Mouse (Mus musculus) heart, embryonic 12.5 days (tissue): ENCODE results near the gene Syn3. TPM values are rescaled to one million over a fixed set of nuclear protein-coding genes. Genes with fewer than 3 reads are reported as not detected.

Experiments used
- ATAC-seq: fragments of 200-750 bp; cut with Nextera tagmentation; 2 replicates; pipeline ENCODE4 v1.8.0; 2017; ENCODE audit warnings: moderate TSS enrichment, moderate library complexity; ENCODE audit not compliant: insufficient number of reproducible peaks, low FRiP score
- H3K27ac ChIP-seq: fragments of 300-500 bp; sonication (generic); 2 replicates; pipeline ENCODE4 v1.5.1; 2016; ENCODE audit warnings: mild to moderate bottlenecking, moderate library complexity; ENCODE audit not compliant: poor library complexity, severe bottlenecking
- H3K27me3 ChIP-seq: fragments of 300-500 bp; sonication (generic); replicated peaks from 2 replicates; pipeline ENCODE4 v1.6.1; 2016; ENCODE audit warnings: mild to moderate bottlenecking, moderate library complexity
- H3K36me3 ChIP-seq: fragments of 300-500 bp; sonication (generic); 2 replicates; pipeline ENCODE4 v1.6.1; 2016; ENCODE audit warnings: mild to moderate bottlenecking, moderate library complexity
- H3K4me1 ChIP-seq: fragments of 300-500 bp; sonication (generic); replicated peaks from 2 replicates; pipeline ENCODE4 v1.6.1; 2016; ENCODE audit warnings: mild to moderate bottlenecking
- H3K4me2 ChIP-seq: fragments of 300-500 bp; sonication (generic); 2 replicates; pipeline ENCODE4 v1.6.1; 2016; ENCODE audit warnings: mild to moderate bottlenecking, moderate library complexity
- H3K4me3 ChIP-seq: fragments of 300-500 bp; sonication (generic); 2 replicates; pipeline ENCODE4 v1.5.1; 2016; ENCODE audit warnings: mild to moderate bottlenecking
- H3K9ac ChIP-seq: fragments of 300-500 bp; sonication (generic); 2 replicates; pipeline ENCODE4 v1.6.1; 2016; ENCODE audit warnings: mild to moderate bottlenecking, moderate library complexity
- H3K9me3 ChIP-seq: fragments of 300-500 bp; sonication (generic); replicated peaks from 2 replicates; pipeline ENCODE4 v1.6.1; 2016; ENCODE audit warnings: mild to moderate bottlenecking, moderate library complexity
- WGBS: fragments of 180-500 bp; shearing (Covaris S2); methylation state at CpG from one replicate; pipeline ENCODE4 v1.1.7; 2016; 5-methylcytosine and 5-hydroxymethylcytosine counted together
- polyA plus RNA-seq: library from polyadenylated mRNA; unstranded; fragments of >200 nt; fragmentation: Nextera tagmentation; extraction: Ambion mirVana; gene quantifications from 2 replicates; pipeline ENCODE4 v1.2.1, GENCODE M21; 2016

Gene Syn3
- polyA plus RNA-seq, 1 experiment from 2014 or later: 1.5 TPM

DNA sequence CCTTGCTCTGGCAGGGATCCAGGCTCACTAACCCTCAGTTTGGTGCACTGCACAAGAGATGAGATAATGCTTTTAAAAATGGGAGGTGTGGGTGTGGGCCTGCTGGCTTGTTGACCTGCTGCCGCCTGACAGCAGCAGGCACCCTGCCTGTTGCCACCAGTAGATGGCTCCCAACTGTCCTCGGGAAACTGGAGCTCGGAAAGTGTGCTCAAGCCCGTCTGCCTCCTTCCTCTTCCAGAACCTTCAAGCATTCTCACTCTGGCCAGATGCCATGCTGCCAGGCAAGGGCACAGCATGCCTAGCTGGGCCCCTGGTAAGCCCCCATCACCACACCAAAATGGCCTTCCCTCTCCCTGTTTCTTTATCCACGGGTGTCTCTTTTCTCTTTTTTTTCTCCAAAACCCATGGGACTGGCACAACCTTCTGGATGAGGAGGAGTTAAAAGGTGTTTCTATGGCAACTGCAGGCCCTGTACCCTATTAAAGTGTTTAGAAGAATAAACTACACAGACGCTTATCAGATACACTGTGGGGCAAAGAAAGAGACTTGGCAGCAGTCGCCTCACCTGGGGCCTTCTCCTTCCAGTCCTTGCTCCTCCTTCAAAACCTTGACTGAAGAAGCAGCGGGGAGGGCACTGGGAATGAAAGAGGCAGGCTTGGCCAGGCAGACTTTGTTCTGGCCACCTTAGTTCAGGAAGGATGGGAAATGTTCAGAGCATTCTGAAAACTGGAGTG, 195.8 kb downstream of the Syn3 start:
- Histone ChIP-seq H3K4me1 (peaks cover 33% of the 10 kb centered on the region), H3K9ac (peak overlapping the region; percentile 63), H3K4me2 (peak overlapping the region; percentile 95), H3K4me3 (peak overlapping the region; percentile 83), H3K27me3 (no peaks in the 10 kb centered on the region), H3K36me3 (peaks cover 19% of the 10 kb centered on the region), H3K9me3 (no peaks in the 10 kb centered on the region), H3K27ac (peak overlapping the region; percentile 87)
- WGBS: 21% methylated on average over 8 of the region's 8 CpGs
- ATAC-seq: peak; percentile 61

DNA sequence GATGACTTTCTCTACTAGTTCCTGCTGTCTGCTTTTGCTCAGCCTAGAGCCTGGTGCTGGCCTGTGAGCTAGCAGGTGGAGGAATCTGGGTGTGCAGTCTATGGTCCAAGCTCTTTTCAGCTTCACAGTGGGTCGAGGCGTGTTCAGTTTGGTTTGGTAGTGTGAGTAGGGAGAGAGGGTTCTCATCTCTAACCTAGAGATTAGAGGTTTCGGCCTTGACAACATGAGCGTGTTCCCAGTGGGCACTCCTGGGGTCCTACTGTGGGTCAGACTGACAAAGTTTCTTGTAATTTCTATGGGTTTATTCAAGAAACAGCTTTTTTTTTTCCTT, 196.4 kb downstream of the Syn3 start:
- peak overlapping the region; percentile 87 for H3K27ac ChIP-seq
- H3K36me3 ChIP-seq: peaks cover 15% of the 10 kb centered on the region
- peaks cover 33% of the 10 kb centered on the region for H3K4me1 ChIP-seq
- peak overlapping the region; percentile 95 for H3K4me2 ChIP-seq
- 39% methylated on average over 4 of the region's 4 CpGs for WGBS
- H3K4me3 ChIP-seq: peak overlapping the region; percentile 83
- no peaks in the 10 kb centered on the region for H3K27me3 ChIP-seq
- peak overlapping the region; percentile 95 for H3K9ac ChIP-seq
- peak; percentile 6; the same call in 1 of the 2 replicates for ATAC-seq
- no peaks in the 10 kb centered on the region for H3K9me3 ChIP-seq

DNA sequence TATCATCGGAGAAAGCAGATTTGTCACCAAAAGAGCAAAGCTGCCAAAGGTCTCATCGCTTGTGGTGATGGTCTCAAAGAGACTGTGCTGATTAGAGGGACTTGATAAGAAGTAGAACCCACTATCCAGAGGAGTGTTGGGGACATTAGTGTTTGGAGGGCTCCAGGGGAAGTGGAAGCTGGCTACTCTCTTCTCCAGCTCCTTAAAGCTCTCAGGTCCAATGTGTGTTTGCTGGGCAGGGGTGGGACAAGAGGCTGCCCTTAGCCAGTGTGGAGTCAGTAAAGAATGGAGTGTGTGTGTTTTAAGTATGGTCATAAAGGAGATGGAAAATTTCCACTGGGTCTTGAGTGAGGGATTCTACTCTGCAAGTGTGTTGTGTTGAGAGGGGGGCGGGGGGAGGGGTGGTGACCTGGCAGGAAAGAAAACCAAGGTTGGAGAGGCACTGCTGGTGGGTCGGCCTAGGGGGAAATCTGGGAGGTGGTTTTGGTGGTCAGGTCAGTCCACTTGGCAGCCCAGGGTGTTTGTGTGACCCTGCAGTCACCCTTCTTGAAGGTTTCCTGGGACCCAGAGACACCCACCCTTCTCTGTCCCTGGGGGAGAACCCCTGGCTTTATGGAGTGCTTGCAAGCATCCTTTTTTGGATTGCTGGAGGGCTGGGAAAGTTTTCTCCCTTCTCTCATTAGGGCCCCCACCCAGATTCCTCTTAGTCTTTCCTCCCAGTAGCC, 196.9 kb downstream of the Syn3 start:
- Histone ChIP-seq H3K27me3 (no peaks in the 10 kb centered on the region), H3K36me3 (peaks cover 10% of the 10 kb centered on the region), H3K4me3 (peak overlapping the region; percentile 83), H3K27ac (peak overlapping the region; percentile 87), H3K4me2 (peak overlapping the region; percentile 95), H3K4me1 (peaks cover 33% of the 10 kb centered on the region), H3K9ac (peak overlapping the region; percentile 95), H3K9me3 (no peaks in the 10 kb centered on the region)
- 4% methylated on average over 4 of the region's 4 CpGs for WGBS
- no peak for ATAC-seq

DNA sequence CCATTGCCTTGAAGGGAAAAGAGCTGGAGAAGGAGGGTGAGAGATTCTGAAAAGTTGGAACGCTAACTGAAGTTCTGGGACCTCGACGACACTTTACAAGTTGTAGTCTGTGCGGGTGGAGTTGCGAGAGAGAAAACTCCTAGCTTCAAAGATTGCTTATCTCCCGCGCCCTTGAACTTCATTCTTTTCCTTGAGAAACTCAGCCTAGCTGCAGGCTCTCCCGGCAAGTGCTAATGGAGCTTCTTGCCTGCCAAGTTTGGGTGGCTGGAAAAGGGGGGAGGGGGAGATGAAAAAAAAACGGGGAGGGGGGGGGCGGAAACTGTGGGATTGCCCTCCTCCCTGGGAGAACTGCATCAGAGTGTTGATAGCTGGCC, 197.6 kb downstream of the Syn3 start:
- peak overlapping the region; percentile 95 for H3K9ac ChIP-seq
- no peak for ATAC-seq
- peak overlapping the region; percentile 83 for H3K4me3 ChIP-seq
- no peaks in the 10 kb centered on the region for H3K27me3 ChIP-seq
- peaks cover 33% of the 10 kb centered on the region for H3K4me1 ChIP-seq
- H3K4me2 ChIP-seq: peak overlapping the region; percentile 95
- H3K27ac ChIP-seq: peak overlapping the region; percentile 87
- no peaks in the 10 kb centered on the region for H3K9me3 ChIP-seq
- WGBS: 0% methylated on average over 10 of the region's 10 CpGs
- 0 out of 2 replicates have a peak, but pooled peaks cover 4% of the 10 kb centered on the region for H3K36me3 ChIP-seq

DNA sequence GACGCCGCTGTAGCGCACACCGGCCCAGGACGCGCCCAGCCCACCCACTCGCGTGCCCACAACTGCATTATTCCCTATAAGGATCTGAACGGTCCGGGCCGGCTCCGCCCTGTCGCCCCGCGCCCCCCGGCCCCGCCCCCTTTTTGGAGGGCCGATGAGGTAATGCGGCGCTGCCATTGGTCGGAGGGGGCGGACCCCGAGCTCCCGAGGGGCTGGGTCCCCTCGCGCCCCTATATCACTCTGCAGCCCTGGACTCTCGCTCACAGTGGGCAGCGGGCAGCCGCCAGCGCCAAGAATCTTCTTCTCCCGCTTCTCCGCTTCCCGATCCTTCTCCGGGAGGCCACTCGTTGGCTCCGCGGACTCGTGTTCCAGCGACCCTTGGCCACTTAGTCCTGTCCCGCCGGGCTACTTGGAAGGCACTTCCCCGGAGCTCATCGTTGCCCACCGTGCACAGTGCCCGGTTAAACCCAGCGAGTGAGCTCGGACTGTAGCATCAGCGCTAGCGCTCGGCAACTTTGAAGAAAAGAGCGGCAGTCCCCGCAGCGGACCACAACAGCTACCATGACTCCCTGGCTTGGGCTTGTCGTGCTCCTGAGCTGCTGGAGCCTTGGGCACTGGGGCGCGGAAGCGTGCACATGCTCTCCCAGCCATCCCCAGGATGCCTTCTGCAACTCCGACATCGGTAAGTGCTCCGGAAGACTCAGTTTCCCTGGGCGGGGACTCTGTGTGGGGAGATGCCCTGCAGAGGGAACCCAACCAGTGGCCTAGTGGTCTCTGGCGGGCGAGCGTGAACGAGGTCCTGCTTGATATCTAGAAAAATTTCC, 198.2 kb downstream of the Syn3 start, which contains the start of gene Timp3:
Timp3 (plus strand) TSS at position 80 of the 824 bp plus-strand sequence.
- Histone ChIP-seq H3K4me1 (peaks cover 38% of the 10 kb centered on the region), H3K27ac (peak within 1 kb of the TSS; percentile 87), H3K36me3 (0 out of 2 replicates have a peak, but pooled peaks cover 4% of the 10 kb centered on the region), H3K9ac (peak within 1 kb of the TSS; percentile 95), H3K9me3 (no peaks in the 10 kb centered on the region), H3K4me3 (peak within 1 kb of the TSS; percentile 83), H3K4me2 (peak within 1 kb of the TSS; percentile 95), H3K27me3 (no peaks in the 10 kb centered on the region)
- peak; percentile 86 for ATAC-seq
- under 1% methylated on average over 63 of the region's 65 CpGs for WGBS

DNA sequence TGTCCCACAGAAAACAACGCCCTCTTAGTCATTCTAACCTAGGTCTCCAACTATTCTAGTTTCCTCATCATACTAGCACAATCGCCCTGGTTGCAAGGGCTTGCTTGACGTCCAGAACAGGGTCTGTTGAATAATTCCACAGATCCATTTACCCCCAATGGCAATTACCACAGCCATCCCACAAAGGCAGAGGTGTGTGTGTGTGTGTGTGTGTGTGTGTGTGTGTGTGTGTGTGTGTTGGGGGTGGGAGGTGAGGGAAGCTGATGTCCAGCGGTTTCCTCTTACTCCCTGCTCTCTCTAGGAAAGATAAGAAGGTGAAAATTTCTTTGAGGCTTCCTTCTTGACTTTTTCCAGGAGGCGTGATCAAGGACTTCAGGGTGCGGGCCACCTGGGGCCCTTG, 198.9 kb downstream of the Syn3 start:
- 30% methylated on average over 6 of the region's 6 CpGs for WGBS
- peaks cover 3% of the 10 kb centered on the region for H3K27me3 ChIP-seq
- no peaks in the 10 kb centered on the region for H3K9me3 ChIP-seq
- H3K27ac ChIP-seq: no peak overlapping the region
- 0 out of 2 replicates have a peak, but pooled peaks cover 4% of the 10 kb centered on the region for H3K36me3 ChIP-seq
- H3K4me3 ChIP-seq: peak overlapping the region; percentile 83
- H3K4me2 ChIP-seq: peak overlapping the region; percentile 95
- peaks cover 40% of the 10 kb centered on the region for H3K4me1 ChIP-seq
- H3K9ac ChIP-seq: peak overlapping the region; percentile 95
- no peak for ATAC-seq

DNA sequence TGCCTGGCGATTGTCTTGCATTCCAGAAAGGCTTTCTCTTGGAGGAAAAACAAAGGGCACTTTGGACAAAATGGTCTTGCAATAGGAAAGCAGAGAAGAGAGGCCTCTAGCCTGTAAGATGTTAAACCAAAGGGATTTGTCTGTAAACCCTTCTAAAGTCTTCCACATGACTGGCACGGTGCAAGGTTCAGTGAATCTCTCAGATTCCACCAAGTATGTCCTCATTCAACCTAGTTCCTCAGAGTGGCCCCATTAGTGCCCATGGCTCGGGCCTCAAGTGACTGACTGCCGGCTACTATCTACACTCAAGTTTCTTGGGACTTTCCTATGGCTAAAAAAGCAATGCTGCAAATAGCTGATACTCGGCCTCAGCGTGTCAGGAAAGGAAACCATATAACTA, 200.4 kb downstream of the Syn3 start:
- H3K27me3 ChIP-seq: peaks cover 9% of the 10 kb centered on the region
- H3K9me3 ChIP-seq: no peaks in the 10 kb centered on the region
- H3K9ac ChIP-seq: no peak overlapping the region
- no peak overlapping the region for H3K4me3 ChIP-seq
- no peak overlapping the region for H3K27ac ChIP-seq
- H3K4me2 ChIP-seq: no peak overlapping the region
- H3K4me1 ChIP-seq: peaks cover 28% of the 10 kb centered on the region
- no peak for ATAC-seq
- 51% methylated on average over 6 of the region's 6 CpGs for WGBS
- H3K36me3 ChIP-seq: no peaks in the 10 kb centered on the region

GRCm38 (mm10) chr10:86297307-86297706, 201.4 kb downstream of the Syn3 start:
- Histone ChIP-seq H3K4me3 (no peak overlapping the region), H3K9me3 (no peaks in the 10 kb centered on the region), H3K9ac (no peak overlapping the region), H3K4me2 (no peak overlapping the region), H3K27ac (no peak overlapping the region), H3K4me1 (peaks cover 20% of the 10 kb centered on the region), H3K27me3 (peaks cover 12% of the 10 kb centered on the region), H3K36me3 (no peaks in the 10 kb centered on the region)
- WGBS: 84% methylated on average over 2 of the region's 2 CpGs
- ATAC-seq: no peak

DNA sequence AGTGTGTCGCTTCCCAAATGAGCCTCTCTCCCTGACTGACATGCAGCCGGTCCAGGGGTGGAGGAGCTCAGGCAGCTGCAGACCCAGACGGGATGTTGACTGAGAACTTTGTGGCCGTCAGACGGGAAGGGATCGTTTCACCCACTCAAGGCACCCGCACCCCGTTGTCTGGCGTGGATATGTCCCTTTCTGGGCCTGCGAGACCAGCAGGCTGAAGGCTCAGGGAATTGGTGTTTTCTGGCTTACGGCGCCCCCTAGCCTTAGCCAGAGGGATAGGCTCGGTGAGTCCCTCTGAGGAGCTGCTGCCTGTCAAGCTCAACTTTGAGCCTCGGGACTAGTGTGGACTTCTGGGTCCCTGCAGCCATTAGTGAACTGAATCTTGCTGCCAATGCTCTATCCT, 202.6 kb downstream of the Syn3 start:
- Histone ChIP-seq H3K4me2 (peak overlapping the region; percentile 73), H3K4me1 (peaks cover 12% of the 10 kb centered on the region), H3K27me3 (peaks cover 12% of the 10 kb centered on the region), H3K9me3 (no peaks in the 10 kb centered on the region; the same call in 1 of the 2 replicates), H3K27ac (no peak overlapping the region), H3K4me3 (peak overlapping the region; percentile 33), H3K36me3 (no peaks in the 10 kb centered on the region), H3K9ac (peak overlapping the region; percentile 54; the same call in 1 of the 2 replicates)
- 4% methylated on average over 14 of the region's 14 CpGs for WGBS
- 0 out of 2 replicates have a peak, but pooled peaks have one; percentile 43 for ATAC-seq

DNA sequence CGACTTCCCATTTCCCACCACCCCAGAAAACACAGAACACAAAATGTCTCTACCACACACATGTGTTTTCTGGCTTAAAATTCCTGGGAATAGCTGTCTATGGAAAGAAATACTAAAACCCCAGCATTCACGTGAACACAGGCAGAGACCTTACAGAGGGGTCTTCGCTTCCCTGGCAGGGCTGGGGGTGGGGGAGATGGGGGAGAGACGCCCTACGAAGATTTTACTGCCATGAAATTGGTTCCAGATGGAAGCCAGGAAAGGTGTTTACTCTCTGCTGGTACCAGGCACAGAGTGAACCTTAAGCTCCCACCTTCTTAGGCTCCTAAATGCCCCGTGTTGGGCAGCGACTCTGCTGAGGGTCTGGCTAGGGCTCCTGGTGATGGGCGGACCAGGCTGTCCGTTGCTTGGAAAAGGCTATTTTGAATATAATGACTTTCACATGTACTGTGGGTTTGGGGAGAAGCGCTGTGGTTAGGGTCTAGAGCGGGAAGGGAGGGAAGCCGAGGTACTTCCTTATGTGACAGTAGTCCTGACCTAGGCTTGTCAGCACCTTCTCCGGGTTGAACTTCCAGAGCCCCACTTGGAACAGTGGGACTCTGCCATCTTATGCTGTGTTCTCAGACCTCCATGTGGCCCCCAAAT, 203.1 kb downstream of the Syn3 start:
- Histone ChIP-seq H3K9ac (peak overlapping the region; percentile 54; the same call in 1 of the 2 replicates), H3K4me1 (peaks cover 12% of the 10 kb centered on the region), H3K27me3 (peaks cover 12% of the 10 kb centered on the region), H3K9me3 (peaks cover 4% of the 10 kb centered on the region), H3K4me3 (peak overlapping the region; percentile 33), H3K4me2 (peak overlapping the region; percentile 73), H3K27ac (no peak overlapping the region), H3K36me3 (no peaks in the 10 kb centered on the region)
- ATAC-seq: no peak
- WGBS: 16% methylated on average over 13 of the region's 13 CpGs
